Mouse (Mus musculus): ENCODE data around the gene Nudt3. TPM values are rescaled to one million over a fixed set of nuclear protein-coding genes. Genes with fewer than 3 reads are reported as not detected.

The Nudt3 gene
- total and polyA plus RNA-seq, 3 experiments: 54.4 to 69.2 (median 58.3) TPM

DNA sequence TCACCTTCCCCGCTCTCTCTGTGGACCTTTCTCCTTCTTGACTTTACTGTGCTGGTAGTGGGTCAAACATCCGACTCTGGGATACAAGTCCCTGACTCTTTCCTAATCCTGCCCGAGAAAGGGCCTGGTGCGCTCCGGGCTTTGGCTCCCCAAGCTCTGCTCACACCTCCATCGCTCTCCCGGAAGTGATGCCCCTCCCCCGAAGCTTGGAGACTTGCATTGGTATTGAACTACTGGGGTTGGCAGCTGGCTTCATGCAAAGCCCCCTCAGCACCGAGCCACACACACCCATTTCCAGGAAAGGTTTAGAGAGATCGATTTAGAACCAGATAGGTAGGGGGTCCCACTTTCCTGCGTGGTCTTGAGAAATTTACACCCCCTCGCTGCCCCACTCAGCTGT lies 77.3 kb downstream of the Nudt3 start:
- in situ Hi-C loops (cut with MboI; ENCODE audit: low pct_ligation_motif_present, low pct_unique_long_range_greater_than_20kb, low sequenced_read_pairs): loop anchor here (10.0 kb wide), 1 partner anchor 529 kb away; no protein-coding TSS in a partner anchor
- no peaks in the 10 kb centered on the region for H3K79me2 ChIP-seq (replicated peaks; ENCODE audit: control insufficient read depth, extremely low read depth, insufficient read depth, poor library complexity, severe bottlenecking)
- H3K4me1 ChIP-seq (ENCODE audit: control insufficient read depth in 1 of 2, insufficient read depth in 2 of 2): peaks cover 9 to 35% of the 10 kb centered on the region in 2 experiments
- H3K9ac ChIP-seq (ENCODE audit: insufficient read depth, low read depth): no peak overlapping the region
- peaks cover 19% of the 10 kb centered on the region for H3K27me3 ChIP-seq (replicated peaks)
- H3K9me3 ChIP-seq (replicated peaks; ENCODE audit: low read length): no peaks in the 10 kb centered on the region
- DNase-seq (ENCODE audit: extremely low read depth): no peak
- no peak overlapping the region for H3K4me3 ChIP-seq (replicated peaks in 1 of 3; ENCODE audit: low read depth in 2 of 3, low read length in 2 of 3, poor library complexity in 1 of 3)
- dilution Hi-C loops (cut with MboI; ENCODE audit: extremely low pct_ligation_motif_present, extremely low pct_unique_long_range_greater_than_20kb, low sequenced_read_pairs): no loop called here
- no peak overlapping the region for H3K4me2 ChIP-seq (ENCODE audit: insufficient read depth, low read depth, poor library complexity, severe bottlenecking)
- H3K36me3 ChIP-seq (replicated peaks in 1 of 2; ENCODE audit: control insufficient read depth in 1 of 2, insufficient read depth in 1 of 2, low read length in 1 of 2): no peaks in the 10 kb centered on the region
- no peak overlapping the region for H3K27ac ChIP-seq (ENCODE audit: insufficient read depth, low read depth)
- TF ChIP-seq SIN3A (IDR thresholded peaks at IDR 0.05; ENCODE audit: low read length): no peak
- TF ChIP-seq PAX5 (IDR thresholded peaks at IDR 0.05; ENCODE audit: low read length): no peak
- no peak for TF ChIP-seq NRF1 (IDR thresholded peaks at IDR 0.05; ENCODE audit: low read depth, low read length)
- TF ChIP-seq MAFK (IDR thresholded peaks at IDR 0.05; ENCODE audit: insufficient replicate concordance, low read length): no peak
- TF ChIP-seq ELF1 (IDR thresholded peaks at IDR 0.05; ENCODE audit: low read depth, low read length): no peak
- TF ChIP-seq POLR2AphosphoS2 (IDR thresholded peaks at IDR 0.05; ENCODE audit: low read depth, low read length): no peak
- TF ChIP-seq ZNF384 (IDR thresholded peaks at IDR 0.05; ENCODE audit: low read depth, low read length): no peak
- TF ChIP-seq CHD2 (IDR thresholded peaks at IDR 0.05; ENCODE audit: low read length): no peak
- no peak for TF ChIP-seq USF2 (conservative IDR thresholded peaks at IDR 0.05; ENCODE audit: low read depth, low read length)
- TF ChIP-seq BHLHE40 (IDR thresholded peaks at IDR 0.05; ENCODE audit: low read depth, low read length): no peak
- no peak for TF ChIP-seq MYC (IDR thresholded peaks at IDR 0.05; ENCODE audit: low read depth, low read length)
- no peak for TF ChIP-seq POLR2A (IDR thresholded peaks at IDR 0.05; ENCODE audit: low read depth, low read length)
- no peak for TF ChIP-seq MXI1 (IDR thresholded peaks at IDR 0.05; ENCODE audit: low read depth, low read length)
- no peak for TF ChIP-seq CHD1 (IDR thresholded peaks at IDR 0.05; ENCODE audit: low read depth, low read length)
- no peak for TF ChIP-seq SMC3 (IDR thresholded peaks at IDR 0.05; ENCODE audit: low read depth, low read length)

DNA sequence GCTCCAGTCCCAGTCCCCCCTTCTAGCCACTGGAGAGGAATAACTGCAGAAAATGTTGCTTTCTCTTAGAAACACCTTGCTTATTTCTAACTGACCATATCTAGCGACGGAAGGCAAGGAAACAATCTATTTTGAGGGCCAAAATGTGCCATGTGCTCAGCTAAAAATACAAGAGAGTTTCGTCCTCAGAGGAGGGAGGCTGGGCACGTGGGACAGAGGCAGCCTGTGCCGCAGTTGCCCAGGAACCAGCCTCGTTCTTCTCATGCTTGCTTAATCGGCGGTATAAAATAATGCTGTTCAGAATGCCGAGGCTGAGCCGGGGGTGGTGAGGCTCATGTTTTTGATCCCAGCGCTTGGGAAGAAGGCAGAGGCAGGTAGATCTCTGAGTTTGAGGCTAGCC lies 78.7 kb downstream of the Nudt3 start:
- DNase-seq (ENCODE audit: extremely low read depth): no peak
- H3K79me2 ChIP-seq (replicated peaks; ENCODE audit: control insufficient read depth, extremely low read depth, insufficient read depth, poor library complexity, severe bottlenecking): no peaks in the 10 kb centered on the region
- H3K9me3 ChIP-seq (replicated peaks; ENCODE audit: low read length): no peaks in the 10 kb centered on the region
- no peak overlapping the region for H3K4me3 ChIP-seq (replicated peaks in 1 of 3; ENCODE audit: low read depth in 2 of 3, low read length in 2 of 3, poor library complexity in 1 of 3)
- H3K9ac ChIP-seq (ENCODE audit: insufficient read depth, low read depth): no peak overlapping the region
- no peak overlapping the region for H3K4me2 ChIP-seq (ENCODE audit: insufficient read depth, low read depth, poor library complexity, severe bottlenecking)
- no peak overlapping the region for H3K27ac ChIP-seq (ENCODE audit: insufficient read depth, low read depth)
- peaks cover 18% of the 10 kb centered on the region for H3K27me3 ChIP-seq (replicated peaks)
- dilution Hi-C loops (cut with MboI; ENCODE audit: extremely low pct_ligation_motif_present, extremely low pct_unique_long_range_greater_than_20kb, low sequenced_read_pairs) (no loop called here), in situ Hi-C loops (cut with MboI; ENCODE audit: low pct_ligation_motif_present, low pct_unique_long_range_greater_than_20kb, low sequenced_read_pairs) (loop anchor here (10.0 kb wide), 1 partner anchor 530 kb away; no protein-coding TSS in a partner anchor)
- peaks cover 4 to 28% of the 10 kb centered on the region in 2 experiments for H3K4me1 ChIP-seq (ENCODE audit: control insufficient read depth in 1 of 2, insufficient read depth in 2 of 2)
- TF ChIP-seq USF1 (IDR thresholded peaks at IDR 0.05; ENCODE audit: low read depth, low read length): no peak
- TF ChIP-seq NELFE (IDR thresholded peaks at IDR 0.05; ENCODE audit: low read depth, low read length): no peak
- TF ChIP-seq ELF1 (IDR thresholded peaks at IDR 0.05; ENCODE audit: low read depth, low read length): no peak
- no peak for TF ChIP-seq E2F4 (IDR thresholded peaks at IDR 0.05; ENCODE audit: insufficient replicate concordance, low read depth, low read length)
- TF ChIP-seq ZNF384 (IDR thresholded peaks at IDR 0.05; ENCODE audit: low read depth, low read length): no peak
- TF ChIP-seq MAX (IDR thresholded peaks at IDR 0.05; ENCODE audit: low read length): no peak
- TF ChIP-seq CHD1 (IDR thresholded peaks at IDR 0.05; ENCODE audit: low read depth, low read length): no peak
- TF ChIP-seq ZKSCAN1 (IDR thresholded peaks at IDR 0.05; ENCODE audit: borderline replicate concordance, low read depth, low read length): no peak
- TF ChIP-seq BHLHE40 (IDR thresholded peaks at IDR 0.05; ENCODE audit: low read depth, low read length): no peak
- TF ChIP-seq USF2 (conservative IDR thresholded peaks at IDR 0.05; ENCODE audit: low read depth, low read length): no peak
- TF ChIP-seq CHD2 (IDR thresholded peaks at IDR 0.05; ENCODE audit: low read length): no peak
- no peak for TF ChIP-seq PAX5 (IDR thresholded peaks at IDR 0.05; ENCODE audit: low read length)
- TF ChIP-seq ZMIZ1 (IDR thresholded peaks at IDR 0.05; ENCODE audit: low read depth, low read length): no peak
- TF ChIP-seq MAZ (IDR thresholded peaks at IDR 0.05; ENCODE audit: low read depth, low read length): no peak
- TF ChIP-seq NRF1 (IDR thresholded peaks at IDR 0.05; ENCODE audit: low read depth, low read length): no peak
- H3K36me3 ChIP-seq (replicated peaks in 1 of 2; ENCODE audit: control insufficient read depth in 1 of 2, insufficient read depth in 1 of 2, low read length in 1 of 2): no peaks in the 10 kb centered on the region
